Mouse (Mus musculus): ENCODE measurements around the gene Ift22.

GRCm38 (mm10) chr5:136888539-136889355, 19.2 kb upstream of the Ift22 start:
- TF ChIP-seq GATA1 (IDR thresholded peaks at IDR 0.05; ENCODE audit: borderline replicate concordance, low read length): no peak
- no peak for TF ChIP-seq TAL1 (conservative IDR thresholded peaks at IDR 0.05; ENCODE audit: low read depth, low read length)

All from G1E (cell line).